ENCODE assay signal across 8 mouse cellular contexts in the genomic region with DNA sequence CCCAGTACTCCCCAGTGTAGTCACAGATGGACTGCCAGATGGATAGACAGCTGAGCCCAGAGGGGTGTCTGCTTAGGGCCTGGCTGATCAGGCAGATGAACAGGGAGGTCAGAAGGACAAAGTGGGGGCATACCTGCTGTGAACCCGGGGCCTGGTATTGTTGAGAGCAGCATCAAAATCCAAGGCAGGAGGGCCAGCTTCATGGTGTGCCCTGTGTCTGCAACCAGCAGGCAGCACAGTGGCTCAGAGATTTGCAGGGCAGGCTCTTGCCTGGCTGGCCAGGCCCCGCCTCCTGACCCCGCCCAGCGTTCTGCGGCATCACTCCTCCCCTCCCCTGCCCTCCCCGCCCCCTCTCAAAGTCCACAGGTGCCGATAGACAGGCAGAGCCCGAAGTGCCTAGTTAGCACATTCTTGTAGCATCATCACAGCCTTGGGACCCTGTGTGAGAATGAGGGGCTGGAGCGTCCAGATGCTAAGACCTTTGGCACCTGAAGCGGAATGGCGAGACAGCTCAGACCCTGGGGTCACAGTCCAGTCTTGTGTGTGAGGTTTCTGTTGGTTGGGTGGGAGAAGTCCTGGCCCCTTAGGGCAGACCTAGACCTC. TPM values are rescaled to one million over a fixed set of nuclear protein-coding genes. Genes with fewer than 3 reads are reported as not detected.
A peak's percentile ranks its signal among the peaks of the same experiment; 100 is the strongest.
DNase-seq lines count a peak whose midpoint lies in the region; ATAC-seq and TF ChIP-seq lines count a peak whose summit lies in the region.

Gene Susd2 (minus strand): TSS at position 268 of the 603 bp plus-strand sequence.

- TF ChIP-seq CTCF in brain, embryonic 14.5 days (IDR thresholded peaks at IDR 0.05; ENCODE audit: borderline replicate concordance, extremely low read depth, insufficient read depth, insufficient read length), result no peak

- peak; percentile 31 for ATAC-seq in frontal cortex, adult (ENCODE audit: low TSS enrichment)
- peak; percentile 75 for ATAC-seq in erythroblast, adult 5-6 weeks (replicated peaks; ENCODE audit: low FRiP score, poor library complexity, severe bottlenecking)
- ATAC-seq in inflammation-experienced regulatory T-cells, adult 6 months, result peak; percentile 56
- peak; percentile 81 for ATAC-seq in liver, embryonic 13.5 days (ENCODE audit: low read depth)
- ATAC-seq in neural tube, embryonic 11.5 days (ENCODE audit: insufficient read depth, low FRiP score, low TSS enrichment), result peak; percentile 48

- peak within 1 kb of the TSS; percentile 7; the same call in 1 of the 2 replicates for H3K27ac ChIP-seq in liver, embryonic 13.5 days
- H3K27ac ChIP-seq in neural tube, embryonic 11.5 days (ENCODE audit: low read depth, low read length), result 0 out of 2 replicates have a peak within 1 kb of the TSS, but pooled peaks have one; percentile 39

- H3K4me1 ChIP-seq in liver, embryonic 13.5 days (replicated peaks), result peaks cover 26% of the 10 kb centered on the region
- peaks cover 12% of the 10 kb centered on the region; the same call in 1 of the 2 replicates for H3K4me1 ChIP-seq in neural tube, embryonic 11.5 days (ENCODE audit: control insufficient read depth, insufficient read depth, low read length)

- TF ChIP-seq POLR2A in brain, embryonic 14.5 days (IDR thresholded peaks at IDR 0.05; ENCODE audit: borderline replicate concordance, extremely low read depth, insufficient read depth, insufficient read length, poor library complexity, severe bottlenecking), result no peak

- no peaks in the 10 kb centered on the region for H3K9me3 ChIP-seq in liver, embryonic 13.5 days (replicated peaks)
- H3K9me3 ChIP-seq in neural tube, embryonic 11.5 days (ENCODE audit: control insufficient read depth, low read length), result no peaks in the 10 kb centered on the region

- 15% methylated on average over 11 of the region's 11 CpGs for WGBS in liver, embryonic 13.5 days (ENCODE audit: insufficient replicate concordance)
- 4% methylated on average over 10 of the region's 11 CpGs for WGBS in neural tube, embryonic 11.5 days

- no peak for DNase-seq in frontal cortex, postnatal 36 days (ENCODE audit: low spot score in 2 of 2)
- DNase-seq in brain, embryonic 14.5 days (ENCODE audit: low read depth), result peak; percentile 67
- peak; percentile 64 for DNase-seq in liver, embryonic 13.5 days
- DNase-seq in neural tube, embryonic 11.5 days (ENCODE audit: low spot score), result peak; percentile 64
- DNase-seq in urinary bladder, postnatal 14 days (ENCODE audit: low spot score), result peak; percentile 68

- peak within 1 kb of the TSS; percentile 0; the same call in 1 of the 2 replicates for H3K9ac ChIP-seq in liver, embryonic 13.5 days
- no peak within 1 kb of the TSS for H3K9ac ChIP-seq in neural tube, embryonic 11.5 days (ENCODE audit: low read length)

- H3K4me2 ChIP-seq in liver, embryonic 13.5 days, result peak within 1 kb of the TSS; percentile 6; the same call in 1 of the 2 replicates
- peak within 1 kb of the TSS; percentile 14; the same call in 1 of the 2 replicates for H3K4me2 ChIP-seq in neural tube, embryonic 11.5 days (ENCODE audit: low read depth)

- peaks cover 26% of the 10 kb centered on the region for H3K36me3 ChIP-seq in liver, embryonic 13.5 days
- peaks cover 3% of the 10 kb centered on the region for H3K36me3 ChIP-seq in neural tube, embryonic 11.5 days (ENCODE audit: control insufficient read depth, insufficient read depth, low read length)

- H3K27me3 ChIP-seq in liver, embryonic 13.5 days, result no peaks in the 10 kb centered on the region
- no peaks in the 10 kb centered on the region for H3K27me3 ChIP-seq in neural tube, embryonic 11.5 days (ENCODE audit: control insufficient read depth, insufficient read depth, low read length)

- no peak within 1 kb of the TSS for H3K4me3 ChIP-seq in liver, embryonic 13.5 days (replicated peaks)
- H3K4me3 ChIP-seq in neural tube, embryonic 11.5 days (ENCODE audit: low read depth, low read length), result no peak within 1 kb of the TSS

RNA-seq across cellular contexts. Expression of gene Susd2, which starts in this region (rescaled TPM):
- polyA plus RNA-seq in brain, embryonic 14.5 days (2012; rRNA removed), result 2.9 and 4.8 TPM in 2 replicates
- 1.7 and 5.2 TPM in 2 replicates for total RNA-seq in erythroblast, adult 5-6 weeks (2015; ENCODE audit: low replicate concordance)
- total RNA-seq in erythroblast, adult 5-6 weeks (2017; ENCODE audit: low replicate concordance), result 3.8 and 4.0 TPM in 2 replicates
- 10 to 100 TPM; 12.4 to 23.2 (median 19.2) TPM for polyA plus RNA-seq in inflammation-experienced regulatory T-cells, adult 6 months (2017; shearing (Covaris generic))
- 1.0 and 1.4 TPM in 2 replicates for polyA plus RNA-seq in liver, embryonic 13.5 days (2015; fragmentation: Nextera tagmentation; extraction: Ambion mirVana)
- 1.8 and 2.4 TPM in 2 replicates for polyA plus RNA-seq in neural tube, embryonic 11.5 days (2014; fragmentation: Nextera tagmentation; extraction: Ambion mirVana)

Comparison
In these comparisons a context has a peak if more than half of its experiments do, and no peak if none do; other contexts are left out.
1. ATAC-seq: peak in every context shown above with its lines; median percentile 81 in liver, embryonic 13.5 days; 75 in erythroblast, adult 5-6 weeks; 56 in inflammation-experienced regulatory T-cells, adult 6 months; 48 in neural tube, embryonic 11.5 days; 31 in frontal cortex, adult.
2. DNase-seq: peak in brain, embryonic 14.5 days (single experiment), liver, embryonic 13.5 days (single experiment), neural tube, embryonic 11.5 days (single experiment) and urinary bladder, postnatal 14 days (single experiment); none in frontal cortex, postnatal 36 days (0 of 2).